Mouse (Mus musculus) olfactory bulb, adult 2 months (tissue): Measurements from ENCODE around the gene Tmem86b. TPM values are rescaled to one million over a fixed set of nuclear protein-coding genes. Genes with fewer than 3 reads are reported as not detected.

Experiments
- H3K27ac ChIP-seq: fragments of 200-500 bp; 2 replicates; pipeline ENCODE4 v1.5.1; 2012; ENCODE audit warnings: low read depth, low read length; ENCODE audit not compliant: insufficient read depth
- H3K4me1 ChIP-seq: fragments of 200-500 bp; 2 replicates; pipeline ENCODE4 v1.6.1; 2012; ENCODE audit warnings: low read length; ENCODE audit not compliant: control insufficient read depth, insufficient read depth
- H3K4me3 ChIP-seq: fragments of 200-500 bp; 2 replicates; pipeline ENCODE4 v1.5.1; 2012; ENCODE audit warnings: mild to moderate bottlenecking, low read depth, low read length, moderate library complexity; ENCODE audit not compliant: insufficient read depth
- CTCF ChIP-seq: fragments of 200-500 bp; IDR thresholded peaks from 2 replicates; pipeline ENCODE4 v1.5.1; 2012; ENCODE audit warnings: low read depth, mild to moderate bottlenecking, low read length, moderate library complexity; ENCODE audit not compliant: insufficient read depth
- POLR2A ChIP-seq: fragments of 200-500 bp; IDR thresholded peaks from 2 replicates; pipeline ENCODE4 v1.6.1; 2012; ENCODE audit warnings: mild to moderate bottlenecking, low read depth, low read length, moderate library complexity; ENCODE audit not compliant: insufficient read depth
- WGBS: fragments of 180-500 bp; shearing (Covaris S2); methylation state at CpG from one replicate; pipeline ENCODE4 v1.1.7; 2018; 5-methylcytosine and 5-hydroxymethylcytosine counted together
- polyA plus RNA-seq: library from polyadenylated mRNA; stranded (reverse); fragments of >200 nt; gene quantifications from 2 replicates; pipeline ENCODE4 v1.2.4, GENCODE M21; 2012; ENCODE audit warnings: low replicate concordance; ENCODE audit not compliant: missing spikeins, insufficient read depth, insufficient read length

The Tmem86b gene
- polyA plus RNA-seq, 1 experiment, result not detected

DNA sequence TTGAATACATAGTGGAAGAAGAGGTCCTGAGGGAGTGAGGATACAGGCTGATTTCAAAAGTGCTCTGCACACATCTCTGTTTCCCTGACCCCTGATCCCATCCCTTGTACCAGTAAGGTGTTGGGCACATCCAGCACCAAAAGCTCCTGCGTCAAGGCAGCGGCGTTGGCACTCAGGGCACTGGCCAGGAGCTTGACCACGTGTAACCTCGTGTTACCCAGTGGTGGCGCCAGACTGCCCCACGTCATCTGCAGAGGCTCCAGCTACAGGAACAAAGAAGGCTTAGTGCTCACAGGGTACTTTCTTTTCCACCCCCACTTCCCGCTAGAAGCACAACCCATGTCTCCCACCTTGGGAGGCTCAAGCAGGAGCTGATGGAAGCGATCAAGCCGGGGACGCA lies 9.9 kb upstream of the Tmem86b start:
- Histone ChIP-seq H3K4me1 (no peaks in the 10 kb centered on the region), H3K27ac (no peak overlapping the region), H3K4me3 (no peak overlapping the region)
- 68% methylated on average over 11 of the region's 11 CpGs for WGBS
- TF ChIP-seq POLR2A (no peak), CTCF (no peak)

DNA sequence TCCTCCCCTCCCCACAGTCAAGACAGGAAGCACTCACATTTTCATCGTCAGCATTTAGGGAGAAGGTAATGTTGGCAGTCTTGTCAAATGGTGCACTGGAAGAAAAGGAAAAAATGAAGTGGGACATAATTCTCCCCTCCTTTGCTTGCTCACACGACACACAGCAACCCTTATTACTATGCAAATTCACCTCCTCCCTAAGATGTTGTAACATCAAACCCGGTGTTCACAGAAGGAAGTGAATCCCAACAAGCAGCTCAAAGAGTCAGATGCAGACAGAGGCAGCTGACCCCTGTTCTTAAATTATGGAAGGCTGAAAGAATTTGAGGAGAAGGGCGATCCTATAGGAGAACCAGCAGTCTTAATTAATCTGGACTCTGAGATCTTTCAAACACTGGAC lies 5.0 kb upstream of the Tmem86b start:
- WGBS, result 79% methylated on average over 4 of the region's 4 CpGs
- TF ChIP-seq CTCF (no peak), POLR2A (no peak)
- Histone ChIP-seq H3K27ac (no peak overlapping the region), H3K4me3 (no peak overlapping the region), H3K4me1 (no peaks in the 10 kb centered on the region)

DNA sequence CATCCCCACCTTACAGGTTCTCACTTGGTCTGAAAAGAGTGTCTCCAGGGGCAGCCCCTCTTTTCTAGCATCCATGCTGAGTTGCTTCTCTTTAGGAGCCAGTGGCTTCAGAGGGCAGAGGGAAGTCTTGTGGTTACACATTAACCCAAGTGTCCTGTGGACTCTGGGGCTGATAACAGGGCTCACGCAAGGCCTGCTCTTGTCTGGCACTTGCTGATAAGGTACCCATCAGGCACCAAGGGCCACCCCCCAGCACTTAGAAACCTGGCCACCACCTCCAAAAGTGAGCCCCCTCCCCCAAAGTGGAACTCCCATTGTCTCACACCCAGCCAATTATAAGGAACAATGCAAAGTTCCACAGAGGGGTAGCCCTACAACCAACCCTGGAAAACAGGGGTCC lies 1.0 kb downstream of the Tmem86b start:
- Histone ChIP-seq H3K4me1 (no peaks in the 10 kb centered on the region), H3K27ac (no peak overlapping the region), H3K4me3 (no peak overlapping the region)
- 96% methylated on average over 1 of the region's 1 CpGs for WGBS
- TF ChIP-seq POLR2A, result no peak
- no peak for TF ChIP-seq CTCF

DNA sequence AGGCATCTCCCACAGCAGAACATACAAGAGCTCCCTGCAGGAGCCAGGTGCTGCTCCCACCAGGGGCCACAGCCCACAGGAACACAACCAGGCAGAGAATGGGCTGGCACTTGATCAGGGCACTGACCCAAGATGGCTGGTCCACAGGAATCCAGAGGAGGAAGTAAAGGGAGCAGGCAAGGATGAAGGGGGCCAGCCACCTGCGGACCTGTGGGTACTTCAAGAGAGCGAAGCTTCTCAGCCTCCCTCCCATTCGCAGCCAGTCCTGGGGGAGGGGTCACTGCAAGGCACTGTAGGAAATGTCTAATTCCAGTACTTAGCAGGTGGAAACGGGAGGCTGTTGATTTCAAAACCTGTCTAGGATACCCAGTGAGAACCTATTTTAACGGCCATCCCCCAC lies 1.6 kb downstream of the Tmem86b start:
- WGBS, result 84% methylated on average over 5 of the region's 5 CpGs
- Histone ChIP-seq H3K4me3 (no peak overlapping the region), H3K27ac (no peak overlapping the region)

DNA sequence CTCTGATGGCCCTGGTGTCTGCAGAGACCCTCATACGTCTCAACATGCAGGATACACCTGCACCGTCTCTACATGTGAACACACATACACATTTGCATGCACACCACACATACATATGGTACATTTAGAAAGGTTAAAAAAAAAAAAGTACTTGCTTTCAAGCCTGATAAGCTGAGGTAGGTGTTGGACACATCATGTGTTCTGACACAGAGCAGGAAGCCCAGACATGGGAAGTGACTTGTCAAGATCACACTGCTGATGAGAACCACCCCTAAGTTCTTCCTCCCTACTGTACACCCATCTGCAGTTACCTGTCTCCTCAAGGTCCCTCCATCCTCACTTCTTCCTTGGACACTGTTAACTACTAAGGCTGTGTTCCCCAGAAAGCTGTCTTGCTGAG lies 5.3 kb downstream of the Tmem86b start:
- WGBS, result 90% methylated on average over 2 of the region's 2 CpGs
- Histone ChIP-seq H3K4me3 (no peak overlapping the region), H3K4me1 (no peaks in the 10 kb centered on the region), H3K27ac (no peak overlapping the region)
- TF ChIP-seq CTCF (no peak), POLR2A (no peak)

More for the DNA sequence above, 1.6 kb downstream of the Tmem86b start:
- H3K4me1 ChIP-seq, result no peaks in the 10 kb centered on the region
- TF ChIP-seq CTCF (no peak), POLR2A (no peak)

DNA sequence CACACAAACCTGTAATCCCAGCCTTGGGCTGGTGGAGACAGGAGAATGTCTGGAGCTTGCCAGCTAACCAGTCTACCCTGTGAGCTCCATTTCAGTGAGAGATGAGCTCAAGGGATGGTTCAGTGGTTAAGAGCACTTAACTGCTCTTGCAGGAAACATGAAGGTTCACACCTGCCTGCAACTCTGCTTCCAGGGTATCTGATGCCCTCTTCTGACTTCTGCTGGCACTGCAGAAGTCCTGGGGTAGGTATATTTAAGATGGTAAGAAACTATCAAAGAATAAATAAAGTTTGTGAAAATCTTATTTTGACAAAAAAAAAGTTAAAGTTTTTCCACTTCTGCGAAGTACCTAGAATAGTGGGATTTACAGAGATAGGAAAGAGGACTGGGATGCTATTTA lies 6.9 kb downstream of the Tmem86b start:
- Histone ChIP-seq H3K4me3 (no peak overlapping the region), H3K27ac (no peak overlapping the region), H3K4me1 (no peaks in the 10 kb centered on the region)
- WGBS, result 63% methylated on average over 1 of the region's 1 CpGs
- TF ChIP-seq POLR2A (no peak), CTCF (no peak)

DNA sequence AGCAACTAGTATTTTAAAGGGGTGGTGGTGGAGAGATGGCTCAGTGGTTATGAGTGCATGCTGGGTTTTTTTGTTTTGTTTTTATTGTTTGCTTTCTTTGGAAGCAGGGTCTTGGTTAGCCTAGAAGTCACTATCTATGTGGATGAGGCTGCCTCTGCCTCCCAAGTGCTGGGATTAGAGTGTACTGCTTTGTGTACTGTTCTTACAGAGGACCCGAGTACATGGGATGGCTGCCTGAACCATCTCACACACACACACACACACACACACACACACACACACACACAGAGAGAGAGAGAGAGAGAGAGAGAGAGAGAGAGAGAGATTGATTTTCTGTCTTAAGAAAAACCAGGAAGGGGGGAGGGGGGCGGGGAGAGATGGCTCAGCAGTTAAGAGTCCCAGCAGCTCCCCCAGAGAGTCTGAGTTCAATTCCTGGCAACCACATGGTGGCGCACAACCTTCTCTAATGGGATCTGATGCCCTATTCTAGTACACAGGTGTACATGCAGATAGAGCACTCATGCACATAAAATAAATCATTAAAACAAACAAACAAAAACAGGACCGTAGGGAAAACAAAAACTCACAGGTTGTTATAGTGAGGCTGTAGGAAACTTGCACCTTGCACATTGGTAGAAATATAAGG lies 7.6 kb downstream of the Tmem86b start:
- no peaks in the 10 kb centered on the region for H3K4me1 ChIP-seq
- TF ChIP-seq POLR2A, result no peak
- TF ChIP-seq CTCF, result no peak
- 12% methylated on average over 4 of the region's 4 CpGs for WGBS
- H3K4me3 ChIP-seq, result no peak overlapping the region
- no peak overlapping the region for H3K27ac ChIP-seq

DNA sequence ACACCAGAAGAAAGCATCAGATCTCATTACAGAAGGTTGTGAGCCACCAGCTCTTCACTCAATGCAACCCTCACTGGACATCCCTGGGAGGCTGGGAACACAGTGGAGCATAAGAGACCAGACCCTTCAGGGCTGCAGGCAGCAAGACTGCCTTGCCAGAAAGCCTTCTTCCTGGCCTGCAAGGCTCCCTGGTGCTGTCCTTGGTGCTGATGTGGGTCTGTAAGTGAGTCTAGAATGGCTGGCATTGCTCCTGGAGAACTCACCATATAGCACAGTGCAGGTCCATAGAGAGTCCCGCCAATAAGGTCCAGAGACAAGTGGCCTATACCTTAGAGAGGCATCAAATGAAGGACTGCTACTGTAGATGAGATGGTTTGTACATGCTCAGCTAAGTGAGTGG lies 11.2 kb downstream of the Tmem86b start:
- no peak for TF ChIP-seq POLR2A
- Histone ChIP-seq H3K4me1 (no peaks in the 10 kb centered on the region), H3K27ac (no peak overlapping the region), H3K4me3 (no peak overlapping the region)
- WGBS, result 34% methylated on average over 1 of the region's 1 CpGs

DNA sequence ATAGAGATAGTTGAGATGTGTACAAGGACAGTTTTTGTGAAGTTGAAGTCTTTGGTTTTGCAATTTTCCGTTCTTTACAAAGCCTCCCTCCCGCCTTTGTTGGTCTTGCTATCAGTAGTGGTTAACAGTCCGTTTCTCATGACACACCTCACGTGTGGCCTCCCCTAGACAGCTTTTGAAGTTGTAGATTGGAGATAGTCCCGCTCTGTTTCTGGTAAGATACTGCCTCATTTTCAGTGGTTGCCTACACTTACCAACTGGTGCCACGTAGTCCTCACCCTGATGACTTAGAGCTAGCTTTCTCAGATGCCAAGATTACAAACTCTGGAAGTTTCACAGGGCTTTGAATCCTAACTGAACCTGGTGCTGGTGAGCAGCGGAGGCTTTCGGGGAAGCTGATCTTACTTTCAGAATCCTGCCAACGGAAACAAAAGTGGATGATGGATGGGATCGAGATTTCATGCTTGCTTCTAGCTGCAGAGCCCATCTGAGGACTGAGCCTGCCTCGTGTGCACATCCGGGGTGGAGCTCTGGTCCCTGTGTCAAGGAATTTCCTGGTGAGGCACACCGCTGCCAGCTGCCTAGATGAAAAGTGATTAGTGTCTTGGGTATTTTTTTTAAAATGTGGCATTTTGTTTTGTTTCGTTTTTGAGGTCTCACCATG lies 17.4 kb downstream of the Tmem86b start:
- TF ChIP-seq CTCF (no peak), POLR2A (no peak)
- 82% methylated on average over 14 of the region's 14 CpGs for WGBS
- no peak overlapping the region for H3K4me3 ChIP-seq
- H3K27ac ChIP-seq, result no peak overlapping the region
- H3K4me1 ChIP-seq, result no peaks in the 10 kb centered on the region
